Mouse (Mus musculus): ENCODE results near the gene Mcm2. TPM values are rescaled to one million over a fixed set of nuclear protein-coding genes. Genes with fewer than 3 reads are reported as not detected.

Gene Mcm2
- total RNA-seq, 2 experiments from 2014 or later, result 148 to 168 TPM

DNA sequence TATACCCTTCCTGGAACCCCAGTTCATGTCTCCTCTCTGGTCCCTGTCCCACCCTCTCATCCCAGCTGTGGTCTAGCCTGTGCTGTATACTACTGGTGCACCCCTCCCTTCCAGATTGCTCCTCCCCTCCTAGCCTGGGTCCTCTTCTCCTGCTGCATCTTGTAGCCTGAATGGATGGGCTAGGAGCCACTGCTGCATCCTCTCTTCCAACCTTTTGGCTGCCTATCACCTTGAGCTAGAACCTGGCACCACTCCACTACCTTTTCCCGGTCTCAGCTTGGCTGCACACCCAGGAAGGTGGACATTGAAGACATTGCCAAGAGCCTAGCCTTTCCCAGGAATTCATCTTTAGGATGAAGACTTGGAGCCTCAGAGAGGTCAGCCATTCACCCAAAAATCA is 29.4 kb upstream of the Mcm2 start:
- no peak for ATAC-seq (replicated peaks; ENCODE audit: poor library complexity, severe bottlenecking)

DNA sequence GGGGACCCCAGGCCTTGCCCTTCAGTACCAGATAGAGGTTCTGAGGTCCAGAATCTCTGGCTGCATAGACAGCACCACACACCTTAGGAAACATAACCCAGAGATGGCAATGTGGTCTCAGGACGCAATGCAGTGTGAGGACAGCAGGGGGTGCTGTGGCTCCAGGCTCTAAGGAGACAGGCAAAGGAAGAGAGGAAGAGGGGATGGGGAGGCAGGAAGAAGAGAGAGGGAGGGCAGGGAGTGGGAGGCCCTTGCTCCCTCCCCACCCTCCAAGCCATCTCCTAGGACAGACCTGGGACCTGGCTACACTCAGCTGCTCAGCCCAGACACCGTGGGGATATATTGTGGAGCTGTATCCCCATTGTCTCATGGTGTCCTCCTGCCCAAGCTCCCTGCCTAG is 29.0 kb upstream of the Mcm2 start:
- peak; percentile 86 for ATAC-seq (replicated peaks; ENCODE audit: poor library complexity, severe bottlenecking)

DNA sequence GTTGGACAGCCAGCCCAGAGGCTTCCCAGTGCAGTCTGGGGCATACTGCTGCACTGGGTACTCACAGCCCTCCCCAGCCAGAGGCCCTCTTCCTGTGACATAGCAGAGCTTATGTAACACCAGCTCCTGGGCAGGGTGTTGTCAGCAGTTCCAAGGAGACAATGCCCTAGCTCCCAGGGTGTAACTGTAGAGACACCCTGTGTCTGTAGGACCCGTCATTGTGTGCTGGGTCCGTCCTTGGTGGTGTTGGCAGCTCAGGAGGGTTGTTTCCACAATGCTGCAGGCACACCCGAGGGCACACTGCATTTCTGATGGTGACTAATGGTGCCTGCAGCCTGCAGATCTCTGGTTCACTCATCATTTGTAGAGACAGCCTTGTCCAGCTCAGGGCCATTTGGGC is 28.3 kb upstream of the Mcm2 start:
- ATAC-seq (replicated peaks; ENCODE audit: poor library complexity, severe bottlenecking), result peak; percentile 82

DNA sequence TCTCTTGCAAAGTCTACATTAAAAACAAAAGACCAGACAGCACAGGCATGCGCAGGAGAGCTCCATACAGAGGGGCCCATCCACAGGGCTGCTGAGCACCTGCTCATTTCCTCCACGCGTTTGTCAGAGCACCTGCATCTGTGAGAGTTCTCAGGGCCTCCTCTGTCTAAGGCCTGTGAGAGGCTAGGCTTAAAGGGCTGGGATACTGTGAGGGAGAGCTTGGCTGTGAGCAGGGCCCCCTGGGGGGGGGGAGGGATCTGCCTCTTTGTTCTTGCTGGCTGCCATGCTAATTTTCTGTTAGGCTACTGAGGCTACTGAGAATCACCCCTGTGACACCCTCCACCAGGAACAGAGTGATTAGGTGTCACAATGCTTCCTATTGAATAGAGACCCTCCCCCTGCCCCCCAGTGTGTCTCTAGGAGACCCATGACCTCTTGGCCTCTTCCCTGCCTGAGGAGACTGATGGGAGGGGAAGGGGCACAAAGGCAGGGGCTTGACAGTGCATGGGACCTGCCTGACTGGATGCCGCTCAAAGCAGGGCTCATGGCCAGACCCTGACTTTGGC is 27.1 kb upstream of the Mcm2 start:
- no peak for ATAC-seq (replicated peaks; ENCODE audit: poor library complexity, severe bottlenecking)

DNA sequence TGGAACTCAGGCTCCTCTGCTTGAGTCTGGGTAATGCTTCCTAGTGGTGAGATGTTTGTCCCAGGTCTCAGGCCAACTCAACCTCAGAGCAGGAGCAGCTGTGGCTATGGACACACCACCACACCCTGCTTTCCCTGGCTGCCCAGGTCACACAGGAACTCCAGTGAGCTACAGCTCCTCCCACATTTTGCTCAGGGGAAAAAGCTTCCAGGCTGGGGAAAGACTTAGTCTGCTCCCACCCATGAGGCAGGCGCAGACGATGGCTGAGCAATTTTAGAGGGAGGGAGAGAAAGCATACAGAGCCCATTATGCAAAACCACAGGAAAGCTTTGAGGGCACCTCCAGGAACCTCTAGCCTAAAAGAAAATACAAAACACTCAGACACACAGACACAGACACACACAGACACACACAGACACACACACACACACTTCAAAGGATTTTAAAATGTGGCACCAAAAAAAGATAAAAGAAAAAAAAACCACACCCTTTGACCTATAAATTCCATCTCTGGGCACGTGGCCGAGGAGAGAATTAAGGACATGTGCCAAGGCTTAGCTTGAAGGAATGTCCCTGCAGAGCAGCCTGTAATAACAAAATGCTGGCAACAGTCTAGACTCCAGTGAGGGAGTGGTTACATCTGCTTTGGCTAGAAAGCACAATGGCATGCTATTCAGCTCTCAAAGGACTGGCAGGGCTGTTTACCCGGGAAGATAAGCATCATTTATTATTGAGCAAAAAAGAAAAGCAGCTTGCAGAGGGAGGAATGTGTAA is 26.1 kb upstream of the Mcm2 start:
- no peak for ATAC-seq (replicated peaks; ENCODE audit: poor library complexity, severe bottlenecking)

DNA sequence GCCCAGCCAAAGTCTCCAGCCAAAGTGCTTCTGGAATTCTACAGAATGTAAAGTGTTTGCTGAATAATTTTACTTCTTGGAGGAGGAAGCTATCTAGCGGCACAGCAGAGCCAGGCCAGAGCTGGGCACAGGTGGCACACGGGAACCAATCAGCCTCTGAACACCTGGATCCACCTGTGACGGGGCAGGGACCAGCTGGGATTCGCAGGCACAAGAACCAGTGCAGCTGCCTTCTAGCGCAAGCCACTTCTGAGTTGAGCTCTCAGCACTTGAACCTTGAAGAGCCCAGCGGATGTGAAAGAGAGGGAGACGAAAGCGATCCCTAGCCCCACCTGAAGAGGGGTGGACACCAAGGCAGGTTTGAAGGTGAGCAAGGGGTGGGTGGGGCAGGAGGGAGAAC is 20.2 kb upstream of the Mcm2 start:
- ATAC-seq (replicated peaks; ENCODE audit: poor library complexity, severe bottlenecking), result no peak

DNA sequence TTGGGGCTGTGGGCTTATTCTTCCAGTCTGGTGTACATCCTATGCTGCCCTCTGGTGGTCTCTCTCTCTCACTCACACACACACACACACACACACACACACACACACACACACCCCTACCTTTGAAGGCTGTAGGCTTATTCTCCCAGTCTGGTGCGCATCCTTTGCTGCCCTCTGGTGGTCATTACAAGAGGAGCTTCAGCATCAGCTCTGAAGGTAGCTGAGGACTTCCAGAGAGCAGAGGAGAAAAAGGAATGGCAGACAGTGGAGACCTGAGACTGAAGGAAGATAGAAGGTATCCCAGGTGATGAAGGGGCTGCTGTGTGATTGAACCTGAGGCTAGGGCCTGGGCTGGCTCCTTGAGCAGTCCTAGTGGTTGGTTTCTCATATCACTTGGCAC is 17.6 kb upstream of the Mcm2 start:
- ATAC-seq (replicated peaks; ENCODE audit: poor library complexity, severe bottlenecking), result peak; percentile 63

DNA sequence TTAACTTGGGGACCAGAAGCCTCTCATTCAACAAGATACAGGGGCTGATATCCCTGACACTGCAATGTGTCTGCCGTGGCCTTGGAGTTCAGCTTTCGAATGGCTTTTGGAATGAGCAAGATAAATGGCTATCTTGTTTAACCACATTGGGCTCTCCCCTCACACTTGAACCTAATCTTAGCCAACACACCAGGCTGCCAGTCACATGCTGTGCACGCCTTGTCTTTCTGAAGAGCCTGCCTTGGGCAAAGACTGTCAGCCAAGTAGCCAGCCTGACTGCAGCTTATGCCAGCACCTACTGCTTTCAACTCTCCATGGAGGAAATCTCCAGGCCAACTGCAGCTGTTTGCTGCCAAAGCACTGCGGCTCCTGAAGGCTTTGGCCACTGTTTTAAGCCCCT is 16.9 kb upstream of the Mcm2 start:
- ATAC-seq (replicated peaks; ENCODE audit: poor library complexity, severe bottlenecking), result no peak

DNA sequence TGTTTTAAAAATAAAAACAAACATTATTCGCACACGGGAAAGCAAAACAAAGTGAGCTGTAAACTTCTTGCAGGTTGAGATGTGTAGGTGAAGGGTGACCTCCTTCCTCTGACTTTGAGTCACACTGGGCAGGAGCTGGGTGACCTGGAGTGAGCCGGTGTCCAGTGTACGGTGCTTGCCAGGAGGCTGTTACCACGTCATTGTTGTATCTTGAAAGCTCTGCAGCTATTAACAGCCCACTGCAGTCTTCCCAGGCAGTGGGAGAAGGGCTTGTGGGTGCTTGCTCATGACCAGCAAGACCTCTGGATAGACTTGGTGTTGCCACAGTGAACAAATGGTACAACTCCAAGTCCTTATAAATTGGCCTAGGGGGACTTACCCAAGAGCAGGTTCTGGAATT is 16.2 kb upstream of the Mcm2 start:
- ATAC-seq (replicated peaks; ENCODE audit: poor library complexity, severe bottlenecking), result no peak

DNA sequence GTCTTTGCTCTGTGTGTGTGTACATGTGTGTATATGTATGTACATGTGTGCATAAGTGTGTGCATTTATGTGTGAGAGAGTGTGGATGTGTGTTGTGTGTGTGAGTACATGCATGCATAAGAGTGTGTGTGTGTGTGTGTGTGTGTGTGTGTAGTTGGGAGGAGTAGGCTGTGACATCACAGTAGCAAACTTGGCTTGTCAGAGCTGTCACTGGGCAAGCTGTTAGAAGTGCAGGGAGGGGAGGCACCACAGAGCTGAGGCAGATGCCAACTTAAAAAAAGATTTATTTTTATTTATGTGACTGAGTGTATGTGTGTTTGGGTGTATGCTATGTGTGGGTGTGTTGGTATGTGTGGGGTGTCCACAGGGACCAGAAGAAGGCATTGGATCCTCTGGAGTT is 14.9 kb upstream of the Mcm2 start:
- ATAC-seq (replicated peaks; ENCODE audit: poor library complexity, severe bottlenecking), result no peak

DNA sequence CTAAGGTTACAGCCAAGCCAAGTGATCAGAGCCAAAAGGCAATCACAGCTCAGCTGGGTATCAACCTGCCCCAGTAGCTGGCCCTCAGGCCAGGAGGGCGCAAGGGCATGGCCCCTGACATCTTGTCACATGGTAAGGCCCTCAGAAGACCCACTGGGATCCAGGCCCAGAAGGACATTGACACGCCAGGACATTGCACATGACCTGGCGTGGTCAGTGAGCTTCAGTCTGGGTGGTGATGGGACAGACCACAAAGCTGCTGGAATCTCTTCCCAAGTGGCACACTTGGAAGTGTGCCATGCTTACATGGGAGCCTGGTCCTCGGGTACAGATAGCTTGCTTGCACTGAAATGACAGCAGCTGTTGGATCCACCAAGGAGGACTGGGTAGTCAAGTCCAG is 14.4 kb upstream of the Mcm2 start:
- ATAC-seq (replicated peaks; ENCODE audit: poor library complexity, severe bottlenecking), result no peak

DNA sequence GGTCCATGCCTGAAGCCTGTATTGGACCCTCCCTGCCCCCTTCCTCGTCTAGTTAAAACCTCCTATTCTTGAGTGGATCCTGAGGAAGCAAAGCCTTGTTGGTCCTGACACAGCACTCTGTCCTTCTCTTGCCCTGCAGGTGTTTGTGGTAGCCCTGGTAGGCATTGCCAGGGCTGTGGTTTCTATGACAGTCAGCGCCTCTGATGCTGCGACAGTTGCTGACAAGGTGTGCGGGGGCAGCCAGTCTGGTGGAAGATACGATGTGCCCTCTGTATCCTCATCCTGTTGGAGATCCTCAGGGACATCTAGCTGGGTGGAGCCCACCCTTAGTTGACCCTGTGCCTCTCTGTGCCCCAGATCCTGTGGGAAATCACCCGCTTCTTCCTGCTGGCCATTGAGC is 10.6 kb upstream of the Mcm2 start:
- no peak for ATAC-seq (replicated peaks; ENCODE audit: poor library complexity, severe bottlenecking)

DNA sequence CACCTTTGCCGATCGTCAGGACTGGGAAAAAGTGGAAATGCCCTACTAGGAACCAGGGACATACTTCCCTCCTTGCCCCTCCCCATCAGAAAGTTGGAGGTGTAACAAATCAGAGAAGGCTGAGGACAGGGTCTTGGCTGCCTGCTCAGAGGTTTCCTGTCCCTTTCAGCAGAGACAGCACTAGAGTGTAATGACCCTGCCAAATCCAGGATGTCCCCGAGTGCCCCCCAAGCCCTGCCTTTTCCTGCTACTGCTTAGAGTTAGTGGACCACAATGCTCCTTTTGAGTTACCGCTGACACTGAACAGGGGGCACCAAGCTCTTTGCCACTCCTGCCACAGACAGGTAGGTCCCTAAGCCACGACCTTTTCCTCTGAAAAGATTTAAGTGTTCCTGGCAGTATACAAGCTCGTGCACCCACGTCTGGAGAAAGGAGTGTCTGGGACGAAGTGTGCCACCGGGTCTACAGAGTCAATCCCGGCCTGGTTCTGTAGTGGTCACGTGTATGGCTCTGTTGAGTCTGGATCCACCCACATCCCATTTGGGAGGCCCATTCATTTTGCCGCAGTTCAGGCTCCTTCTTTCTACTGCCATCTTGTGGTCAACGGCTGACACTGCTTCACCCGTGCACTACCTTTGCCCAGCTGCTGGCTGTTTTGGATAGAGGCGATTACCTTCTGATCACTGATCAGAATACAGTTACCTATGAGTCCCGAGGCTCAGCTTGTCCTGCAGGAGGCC is 8.0 kb upstream of the Mcm2 start:
- peak; percentile 37 for ATAC-seq (replicated peaks; ENCODE audit: poor library complexity, severe bottlenecking)

DNA sequence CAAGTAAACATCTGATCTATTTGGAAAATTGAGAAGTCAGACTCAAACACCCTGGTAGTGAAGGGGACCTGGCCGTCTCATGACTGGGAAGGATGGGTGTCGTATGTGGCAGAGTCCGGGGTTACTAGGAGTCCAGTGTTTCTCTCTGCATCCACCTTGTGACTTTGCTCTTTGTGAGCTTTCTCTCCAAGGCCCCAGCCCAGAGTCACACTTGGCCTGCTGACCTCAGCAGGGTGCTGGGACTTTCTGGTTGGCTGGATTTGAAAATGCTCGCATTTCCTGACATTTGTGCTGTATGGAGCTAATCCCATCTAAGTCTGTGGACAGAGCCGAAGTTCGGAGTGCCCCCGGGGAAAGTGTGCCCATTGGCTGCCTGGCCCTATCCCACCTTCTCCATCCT is 6.5 kb upstream of the Mcm2 start:
- no peak for ATAC-seq (replicated peaks; ENCODE audit: poor library complexity, severe bottlenecking)

DNA sequence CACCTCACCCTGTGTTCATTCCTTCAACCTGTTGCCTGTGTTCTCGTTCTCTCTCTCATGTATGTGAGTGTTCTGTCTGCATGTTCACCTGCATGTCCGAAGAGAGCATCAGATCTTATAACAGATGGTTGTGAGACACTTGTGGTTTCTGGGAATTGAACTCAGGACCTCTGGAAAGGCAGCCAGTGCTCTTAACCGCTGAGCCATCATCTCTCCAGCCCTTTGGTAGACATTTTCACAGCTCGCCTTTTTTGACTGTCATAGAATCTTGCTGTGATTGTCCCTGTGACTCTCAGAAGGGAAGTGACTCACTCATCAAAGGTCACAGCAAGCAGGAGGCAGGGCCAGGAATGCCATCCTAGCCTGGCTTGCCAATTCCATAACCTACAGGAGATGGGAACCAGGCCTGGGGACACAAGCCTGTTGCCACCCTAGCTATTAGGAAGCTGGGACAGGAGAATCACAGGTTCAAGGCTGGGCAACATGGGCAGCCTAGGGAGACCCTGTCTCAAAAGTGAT is 5.9 kb upstream of the Mcm2 start:
- ATAC-seq (replicated peaks; ENCODE audit: poor library complexity, severe bottlenecking), result no peak

DNA sequence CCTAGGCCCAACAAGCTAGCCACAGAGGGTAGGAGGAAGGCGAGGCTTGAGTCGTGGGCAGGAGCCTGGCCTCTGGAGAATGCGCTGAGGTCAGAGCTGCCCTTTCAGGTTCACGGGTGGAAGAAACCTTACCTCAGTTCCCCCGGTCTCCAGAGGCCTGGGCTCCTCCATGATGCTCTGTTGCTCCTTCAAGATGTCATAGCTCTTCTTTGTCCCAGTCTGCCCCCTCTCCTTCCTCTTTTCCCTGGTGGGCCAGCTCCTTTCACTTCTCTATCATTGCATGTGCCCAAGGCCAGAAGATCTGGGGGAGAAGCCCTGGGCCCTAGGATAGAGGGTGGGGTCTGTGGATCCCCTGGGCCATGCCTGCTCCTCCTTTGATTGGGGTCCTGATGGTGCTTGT is 5.1 kb upstream of the Mcm2 start:
- peak; percentile 45 for ATAC-seq (replicated peaks; ENCODE audit: poor library complexity, severe bottlenecking)

DNA sequence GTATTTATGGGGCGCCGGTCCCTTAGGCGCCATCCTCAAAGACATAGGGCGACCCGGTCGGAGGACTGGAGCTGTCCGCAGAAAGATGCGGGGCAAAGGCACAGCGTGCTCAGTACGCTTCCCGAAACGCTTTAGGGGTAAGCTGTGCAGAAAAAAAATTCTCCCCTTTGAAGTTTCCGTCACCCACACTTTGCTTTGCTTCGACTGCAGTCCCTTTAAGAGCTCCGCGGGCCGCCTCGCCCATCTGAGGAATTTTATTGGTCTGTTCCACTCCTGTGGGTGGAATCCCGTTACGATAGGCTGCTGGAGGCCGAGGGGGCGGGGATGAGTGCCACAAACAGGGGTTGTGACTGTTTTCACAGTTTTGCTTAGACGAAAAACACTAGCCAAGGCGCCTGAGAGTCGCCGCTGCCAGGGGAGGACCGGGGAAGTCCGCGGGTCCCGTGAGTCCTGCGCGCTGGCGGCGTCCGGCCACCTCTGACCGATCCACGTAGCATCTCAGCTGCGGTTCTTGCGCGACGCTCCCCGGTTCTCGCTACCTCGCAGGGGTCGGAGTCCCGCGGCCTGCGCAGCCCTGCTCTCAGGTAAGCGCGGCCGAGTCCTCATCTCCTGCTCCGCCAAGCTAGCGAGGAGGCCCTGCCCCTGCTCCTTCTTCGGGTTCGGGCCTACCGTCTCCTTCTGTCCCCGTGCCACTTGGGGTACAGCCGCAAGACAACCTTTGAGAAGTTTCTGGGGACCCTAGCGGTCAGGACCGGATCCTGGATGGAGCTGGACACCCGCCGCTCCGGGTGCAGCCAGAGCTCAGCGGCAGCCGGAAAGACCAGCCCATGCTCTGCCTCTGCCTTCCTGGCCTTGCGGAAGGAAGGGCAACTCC is 3.6 kb upstream of the Mcm2 start, which contains the start of gene Tpra1:
TSS of gene Tpra1 (plus strand) at position 305 of the 874 bp plus-strand sequence.
- peak; percentile 64 for ATAC-seq (replicated peaks; ENCODE audit: poor library complexity, severe bottlenecking)

DNA sequence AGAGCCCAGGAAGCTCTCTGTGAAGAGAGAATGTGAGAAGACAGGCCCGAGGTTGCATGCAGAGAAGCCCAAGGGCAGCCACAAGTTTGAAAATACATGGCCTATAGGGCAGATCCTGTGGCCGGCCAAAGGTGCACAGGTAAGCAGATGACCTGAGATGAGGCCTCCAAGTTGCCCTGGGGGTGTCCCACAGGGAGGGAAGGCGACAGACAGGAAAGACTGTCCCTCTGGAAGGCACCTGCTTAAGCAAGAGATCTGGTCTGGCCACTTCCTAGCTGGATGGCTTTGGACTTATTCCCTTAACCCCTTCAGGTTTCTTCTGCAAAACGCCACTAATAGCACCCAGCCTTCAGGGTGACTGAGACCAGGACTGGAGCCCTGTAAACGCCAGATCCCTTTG is 2.9 kb upstream of the Mcm2 start:
- ATAC-seq (replicated peaks; ENCODE audit: poor library complexity, severe bottlenecking), result peak; percentile 6

DNA sequence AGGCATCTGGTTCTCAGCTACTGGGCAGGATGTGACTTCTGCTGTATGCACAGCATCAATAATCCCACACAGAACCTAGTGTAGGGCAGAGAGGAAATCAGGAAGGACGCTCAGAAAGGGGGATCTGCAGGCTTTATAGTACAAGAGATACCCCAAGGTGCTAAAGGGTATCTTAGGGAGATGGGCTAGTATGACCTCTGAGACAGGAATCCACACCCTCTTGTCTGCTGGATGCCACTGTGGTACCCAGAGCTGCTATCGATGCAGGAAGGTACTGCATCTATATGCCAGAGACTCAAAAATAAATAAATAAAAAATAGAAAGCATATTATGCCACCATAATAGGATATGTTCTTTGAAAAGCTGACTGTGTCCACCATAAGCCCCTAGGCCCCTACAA is 1.0 kb upstream of the Mcm2 start:
- no peak for ATAC-seq (replicated peaks; ENCODE audit: poor library complexity, severe bottlenecking)

DNA sequence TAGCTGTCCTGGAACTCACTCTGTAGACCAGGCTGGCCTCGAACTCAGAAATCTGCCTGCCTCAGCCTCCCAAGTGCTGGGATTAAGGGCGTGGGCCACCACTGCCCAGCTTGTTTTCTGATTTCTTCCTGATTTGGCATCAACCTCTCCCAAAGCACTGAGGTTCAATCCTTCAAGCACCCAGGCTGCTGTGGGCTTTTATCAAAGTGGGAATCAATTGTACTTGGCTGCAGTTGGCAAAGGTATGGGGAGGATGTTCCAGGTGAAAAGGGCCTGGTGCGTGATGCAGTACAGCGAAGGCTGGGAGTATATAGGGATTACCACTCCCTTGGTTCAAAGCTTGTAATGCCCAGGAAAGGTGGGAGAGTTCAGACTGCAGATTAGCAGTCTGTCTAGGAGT is 506 bp upstream of the Mcm2 start:
- no peak for ATAC-seq (replicated peaks; ENCODE audit: poor library complexity, severe bottlenecking)
